Comparison of ENCODE assay signal across 8 mouse cellular contexts in the genomic region with DNA sequence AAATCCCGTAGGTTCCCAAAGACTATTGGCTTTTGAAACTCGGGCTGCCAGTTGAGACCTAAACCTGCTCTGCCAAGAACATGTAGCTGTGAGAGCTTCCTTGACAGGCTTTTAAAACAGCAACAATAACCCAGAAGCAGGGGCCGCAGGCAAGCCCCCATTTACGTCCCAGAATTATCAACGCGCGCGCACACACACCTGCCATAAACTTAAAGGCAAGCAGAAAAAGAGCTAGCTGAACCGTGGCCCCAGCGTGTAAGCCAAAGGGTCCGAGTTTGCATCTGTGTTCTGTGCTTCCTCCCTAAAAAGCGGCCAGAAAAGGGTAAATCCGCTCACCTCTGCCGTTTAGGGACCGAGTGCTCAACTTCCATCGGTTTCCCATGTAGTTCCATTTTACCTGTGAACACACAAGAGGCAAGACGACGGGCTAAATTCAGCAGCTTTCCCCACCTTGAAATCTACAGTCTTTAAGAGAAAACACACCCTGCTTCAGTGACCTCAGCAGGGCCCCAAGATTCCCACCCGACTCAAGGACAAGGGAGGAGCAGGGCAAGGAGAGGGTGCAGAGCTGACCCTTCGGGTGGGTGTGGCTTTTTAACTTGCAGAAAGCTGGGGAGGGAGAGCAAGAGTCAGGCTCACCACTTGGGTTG. TPM values are rescaled to one million over a fixed set of nuclear protein-coding genes. Genes with fewer than 3 reads are reported as not detected.
DNase-seq lines count a peak whose midpoint lies in the region; ATAC-seq and TF ChIP-seq lines count a peak whose summit lies in the region.

No protein-coding gene starts in this region.

- DNase-seq in heart, postnatal 36 days = no peak
- DNase-seq in G1E (ENCODE audit: low spot score) (no peak), MN1 (ENCODE audit: low spot score) (no peak)
- DNase-seq in midbrain, embryonic 11.5 days (ENCODE audit: low spot score, missing footprints) = peak; percentile 93
- DNase-seq in B cell, adult 2 months = no peak

- H3K9me3 ChIP-seq in heart, embryonic 13.5 days = no peaks in the 10 kb centered on the region
- no peaks in the 10 kb centered on the region for H3K9me3 ChIP-seq in G1E (replicated peaks)
- H3K9me3 ChIP-seq in hindbrain, embryonic 13.5 days = no peaks in the 10 kb centered on the region
- no peaks in the 10 kb centered on the region for H3K9me3 ChIP-seq in midbrain, embryonic 11.5 days (ENCODE audit: control insufficient read depth, low read length)

- no peak for ATAC-seq in heart, embryonic 13.5 days (ENCODE audit: extremely low read depth, insufficient number of reproducible peaks, low FRiP score, low TSS enrichment)
- no peak for ATAC-seq in G1E (ENCODE audit: extremely low read depth, insufficient number of reproducible peaks, low FRiP score, poor library complexity, severe bottlenecking)
- ATAC-seq in hindbrain, embryonic 13.5 days (ENCODE audit: low FRiP score) = no peak
- ATAC-seq in midbrain, embryonic 11.5 days (ENCODE audit: low FRiP score) = no peak
- no peak for ATAC-seq in frontal cortex, adult (ENCODE audit: low TSS enrichment)

- no peaks in the 10 kb centered on the region for H3K36me3 ChIP-seq in heart, embryonic 13.5 days
- H3K36me3 ChIP-seq in G1E (replicated peaks) = peaks cover 38% of the 10 kb centered on the region
- H3K36me3 ChIP-seq in hindbrain, embryonic 13.5 days = no peaks in the 10 kb centered on the region
- peaks cover 2% of the 10 kb centered on the region; the same call in 1 of the 2 replicates for H3K36me3 ChIP-seq in midbrain, embryonic 11.5 days (ENCODE audit: control insufficient read depth, insufficient read depth, low read length)

- no peaks in the 10 kb centered on the region for H3K27me3 ChIP-seq in heart, embryonic 13.5 days (replicated peaks)
- no peaks in the 10 kb centered on the region for H3K27me3 ChIP-seq in G1E (ENCODE audit: insufficient read depth, low read length)
- no peaks in the 10 kb centered on the region for H3K27me3 ChIP-seq in hindbrain, embryonic 13.5 days
- no peaks in the 10 kb centered on the region for H3K27me3 ChIP-seq in midbrain, embryonic 11.5 days (ENCODE audit: control insufficient read depth, insufficient read depth, low read length)

- peaks cover 54% of the 10 kb centered on the region for H3K4me1 ChIP-seq in heart, embryonic 13.5 days
- H3K4me1 ChIP-seq in G1E (ENCODE audit: insufficient read depth, low read depth, low read length) = peaks cover 51% of the 10 kb centered on the region
- peaks cover 48% of the 10 kb centered on the region for H3K4me1 ChIP-seq in hindbrain, embryonic 13.5 days (replicated peaks)
- peaks cover 27% of the 10 kb centered on the region for H3K4me1 ChIP-seq in midbrain, embryonic 11.5 days (ENCODE audit: control insufficient read depth, insufficient read depth, low read length)

- H3K9ac ChIP-seq in heart, embryonic 13.5 days = peak overlapping the region; percentile 99
- peak overlapping the region; percentile 96 for H3K9ac ChIP-seq in hindbrain, embryonic 13.5 days
- peak overlapping the region; percentile 98 for H3K9ac ChIP-seq in midbrain, embryonic 11.5 days (ENCODE audit: low read length)

- peak overlapping the region; percentile 99 for H3K4me3 ChIP-seq in heart, embryonic 13.5 days
- H3K4me3 ChIP-seq in G1E (ENCODE audit: low read depth, low read length) = peak overlapping the region; percentile 89
- peak overlapping the region; percentile 96 for H3K4me3 ChIP-seq in hindbrain, embryonic 13.5 days
- H3K4me3 ChIP-seq in midbrain, embryonic 11.5 days (ENCODE audit: low read depth, low read length) = peak overlapping the region; percentile 100

- WGBS in heart, embryonic 13.5 days = 5% methylated on average over 20 of the region's 20 CpGs
- WGBS in hindbrain, embryonic 13.5 days = 3% methylated on average over 20 of the region's 20 CpGs
- WGBS in midbrain, embryonic 11.5 days = 3% methylated on average over 20 of the region's 20 CpGs

- intact Hi-C loops in heart, postnatal 36 days (cut with DNase I) = no loop called here

- peak overlapping the region; percentile 99 for H3K27ac ChIP-seq in heart, embryonic 13.5 days (replicated peaks)
- peak overlapping the region; percentile 97 for H3K27ac ChIP-seq in hindbrain, embryonic 13.5 days
- H3K27ac ChIP-seq in midbrain, embryonic 11.5 days (ENCODE audit: low read depth, low read length) = peak overlapping the region; percentile 99

- H3K4me2 ChIP-seq in heart, embryonic 13.5 days = peak overlapping the region; percentile 92
- H3K4me2 ChIP-seq in hindbrain, embryonic 13.5 days = peak overlapping the region; percentile 81
- H3K4me2 ChIP-seq in midbrain, embryonic 11.5 days = peak overlapping the region; percentile 96

- no peak for TF ChIP-seq CTCF in G1E (IDR thresholded peaks at IDR 0.05; ENCODE audit: low read depth, low read length)

RNA-seq across cellular contexts. Expression of gene Igf2bp3, which starts 1.7 kb away (rescaled TPM):
- polyA plus RNA-seq in heart, embryonic 13.5 days (2015; fragmentation: Nextera tagmentation; extraction: Ambion mirVana) = 39.2 and 44.0 TPM in 2 replicates
- total RNA-seq in heart, postnatal 36 days (2021) = under 1 TPM; 0.19 to 0.22 TPM
- 50.9 and 56.3 TPM in 2 replicates for total RNA-seq in G1E (2014; fragmentation: Nextera tagmentation)
- 36.1 and 41.2 TPM in 2 replicates for total RNA-seq in G1E (2017)
- polyA plus RNA-seq in G1E (2012) = 18.5 and 25.9 TPM in 2 replicates
- polyA plus RNA-seq in hindbrain, embryonic 13.5 days (2015; fragmentation: Nextera tagmentation; extraction: Ambion mirVana) = 43.7 and 45.0 TPM in 2 replicates
- polyA plus RNA-seq in midbrain, embryonic 11.5 days (2014; fragmentation: Nextera tagmentation; extraction: Ambion mirVana) = 145 and 155 TPM in 2 replicates

RNA-seq across cellular contexts. Expression of gene Tra2a, which starts 50.8 kb away (rescaled TPM):
- 57.7 and 67.6 TPM in 2 replicates for polyA plus RNA-seq in heart, embryonic 13.5 days (2015; fragmentation: Nextera tagmentation; extraction: Ambion mirVana)
- 10 to 100 TPM; 26.8 to 28.4 TPM for total RNA-seq in heart, postnatal 36 days (2021)
- 174 and 194 TPM in 2 replicates for total RNA-seq in G1E (2014; fragmentation: Nextera tagmentation)
- 130 and 160 TPM in 2 replicates for total RNA-seq in G1E (2017)
- polyA plus RNA-seq in G1E (2012) = 20.8 and 35.7 TPM in 2 replicates
- polyA plus RNA-seq in hindbrain, embryonic 13.5 days (2015; fragmentation: Nextera tagmentation; extraction: Ambion mirVana) = 133 and 143 TPM in 2 replicates
- polyA plus RNA-seq in midbrain, embryonic 11.5 days (2014; fragmentation: Nextera tagmentation; extraction: Ambion mirVana) = 57.6 and 61.2 TPM in 2 replicates
